Mouse (Mus musculus) bone marrow, adult 2 months (tissue): ENCODE measurements at regions not wholly inside any gene's neighbourhood (a gene's known extent, or its start where the extent isn't known, plus 50 kb on each side); places are given as distances from the start of the nearest gene placed in this dataset.

Experiments used
- H3K27ac ChIP-seq: fragments of 200-500 bp; 2 replicates; pipeline ENCODE4 v1.5.1; 2012; ENCODE audit warnings: low read depth, mild to moderate bottlenecking, control low read depth, inconsistent platforms, low read length; ENCODE audit not compliant: control insufficient read depth, poor library complexity, insufficient read depth
- H3K4me1 ChIP-seq: fragments of 200-500 bp; 2 replicates; pipeline ENCODE4 v1.6.1; 2011; ENCODE audit warnings: low read length; ENCODE audit not compliant: control insufficient read depth, insufficient read depth
- H3K4me3 ChIP-seq: fragments of 200-500 bp; replicated peaks from 2 replicates; pipeline ENCODE3; 2011; ENCODE audit warnings: mild to moderate bottlenecking, low read depth, low read length, control low read depth; ENCODE audit not compliant: control insufficient read depth
- CTCF ChIP-seq: fragments of 200-500 bp; IDR thresholded peaks from 2 replicates; pipeline ENCODE4 v1.5.1; 2011; ENCODE audit warnings: low read length, control low read depth; ENCODE audit not compliant: control insufficient read depth, insufficient read depth
- POLR2A ChIP-seq: fragments of 200-500 bp; IDR thresholded peaks from 2 replicates; pipeline ENCODE4 v1.6.1; 2011; ENCODE audit warnings: low read depth, mild to moderate bottlenecking, control low read depth, low read length, borderline replicate concordance; ENCODE audit not compliant: control insufficient read depth
- WGBS: fragments of 180-500 bp; shearing (Covaris S2); methylation state at CpG from one replicate; pipeline ENCODE4 v1.1.7; 2018; 5-methylcytosine and 5-hydroxymethylcytosine counted together

- H3K4me3 ChIP-seq: no peak overlapping the region
- no peak for TF ChIP-seq POLR2A
- TF ChIP-seq CTCF: no peak
- WGBS: 87% methylated on average over 3 of the region's 3 CpGs
- H3K4me1 ChIP-seq: no peaks in the 10 kb centered on the region
- no peak overlapping the region for H3K27ac ChIP-seq
Observed at GRCm38 (mm10) chr3:149239664-149240063, 249.3 kb upstream of the Adgrl2 start.

DNA sequence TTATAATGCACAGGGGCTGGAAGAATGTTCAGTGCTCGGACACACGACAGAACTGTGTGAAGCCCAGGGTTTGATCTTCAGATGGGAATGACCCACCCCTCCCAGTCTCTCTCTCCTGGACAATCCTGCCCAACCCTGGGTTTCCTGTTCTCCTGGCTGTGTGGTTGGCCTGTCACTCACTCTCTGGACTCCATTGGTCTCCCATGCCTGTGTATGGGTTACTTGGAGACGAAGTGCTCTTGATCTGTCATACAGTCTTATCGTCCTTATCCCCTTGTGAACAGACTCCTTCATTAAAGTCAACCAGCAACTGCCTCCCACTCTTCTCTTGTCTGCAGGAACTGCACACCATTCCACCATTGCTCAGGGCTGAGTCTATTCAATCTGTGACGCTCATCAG lies 247.7 kb upstream of the Adgrl2 start:
- H3K4me3 ChIP-seq: no peak overlapping the region
- TF ChIP-seq POLR2A (no peak), CTCF (no peak)
- no peak overlapping the region for H3K27ac ChIP-seq
- whole genome bisulfite sequencing: 87% methylated on average over 5 of the region's 5 CpGs
- H3K4me1 ChIP-seq: no peaks in the 10 kb centered on the region

GRCm38 (mm10) chr3:149235183-149235582 lies 244.8 kb upstream of the Adgrl2 start:
- Histone ChIP-seq H3K4me3 (no peak overlapping the region), H3K27ac (no peak overlapping the region), H3K4me1 (no peaks in the 10 kb centered on the region)
- 84% methylated on average over 3 of the region's 3 CpGs for WGBS
- TF ChIP-seq CTCF: no peak
- no peak for TF ChIP-seq POLR2A

DNA sequence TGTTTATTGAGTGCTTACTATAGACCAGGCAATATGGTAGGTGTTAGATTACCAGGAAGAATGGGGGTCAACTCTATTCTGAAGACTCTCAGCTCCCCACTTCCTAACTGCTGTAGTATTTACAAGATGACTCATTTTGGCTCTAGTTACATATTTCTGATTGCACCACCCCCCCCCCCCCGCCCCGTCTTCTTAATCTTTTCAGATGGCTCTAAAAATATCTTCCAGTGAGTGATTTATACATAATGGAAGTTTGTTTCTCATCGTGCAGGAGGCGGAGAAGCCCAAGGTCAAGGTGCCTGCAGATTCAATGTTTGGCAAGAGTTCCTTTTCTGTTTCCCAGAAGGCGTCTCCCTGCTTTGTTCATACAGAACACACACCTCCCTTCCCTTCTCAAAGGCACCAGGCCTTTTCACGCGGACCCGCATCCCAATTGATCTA lies 243.4 kb upstream of the Adgrl2 start:
- WGBS: 72% methylated on average over 8 of the region's 8 CpGs
- H3K27ac ChIP-seq: no peak overlapping the region
- H3K4me1 ChIP-seq: no peaks in the 10 kb centered on the region
- no peak overlapping the region for H3K4me3 ChIP-seq
- TF ChIP-seq POLR2A (no peak), CTCF (no peak)

DNA sequence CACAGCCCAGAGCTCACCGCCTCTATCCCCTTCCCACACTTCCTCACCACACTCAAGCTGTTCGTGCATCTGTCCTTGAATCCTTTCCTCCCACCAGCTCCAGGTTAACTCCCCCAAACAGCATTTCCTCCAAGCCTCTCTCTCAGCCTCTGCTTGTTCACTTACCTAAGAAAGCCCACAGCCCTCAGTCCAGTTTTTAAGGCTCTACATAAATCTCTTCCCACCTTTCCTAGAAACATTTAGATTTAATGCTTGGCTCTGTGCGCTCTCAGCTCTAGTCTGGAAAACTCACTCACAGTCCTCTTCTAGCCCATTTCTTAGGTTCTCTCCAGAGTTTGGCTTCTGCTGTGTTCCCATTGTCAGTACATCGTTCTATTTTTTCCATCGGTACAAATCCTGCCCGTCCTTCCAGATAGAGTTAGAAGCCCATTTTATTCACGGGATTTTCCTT lies 242.9 kb upstream of the Adgrl2 start:
- H3K27ac ChIP-seq: no peak overlapping the region
- H3K4me3 ChIP-seq: no peak overlapping the region
- WGBS: 81% methylated on average over 7 of the region's 7 CpGs
- H3K4me1 ChIP-seq: no peaks in the 10 kb centered on the region
- TF ChIP-seq POLR2A (no peak), CTCF (no peak)

GRCm38 (mm10) chr3:149231346-149231745 lies 241.0 kb upstream of the Adgrl2 start:
- WGBS: 49% methylated on average over 3 of the region's 3 CpGs
- H3K4me1 ChIP-seq: no peaks in the 10 kb centered on the region; the same call in 1 of the 2 replicates
- H3K4me3 ChIP-seq: no peak overlapping the region
- no peak for TF ChIP-seq POLR2A
- no peak for TF ChIP-seq CTCF
- H3K27ac ChIP-seq: no peak overlapping the region

DNA sequence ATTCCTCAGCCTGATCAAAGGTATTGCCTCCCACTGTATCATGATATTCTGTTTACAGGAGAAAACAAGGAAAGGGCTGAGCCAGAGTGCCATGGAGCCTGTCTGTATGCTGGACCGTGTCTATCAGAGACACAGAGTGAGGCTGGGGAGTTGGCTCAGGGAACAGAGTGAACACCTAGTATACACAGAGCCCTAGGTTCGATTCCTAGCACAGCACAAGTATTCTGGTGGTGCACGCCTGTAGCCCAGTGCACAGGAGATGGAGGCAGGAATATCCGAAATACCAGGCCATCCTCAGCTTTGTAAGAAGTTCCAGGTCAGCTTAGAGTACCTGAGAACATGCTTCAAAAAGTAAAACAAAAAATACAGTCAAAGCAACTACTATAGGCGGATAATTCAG lies 237.2 kb upstream of the Adgrl2 start:
- no peaks in the 10 kb centered on the region; the same call in 1 of the 2 replicates for H3K4me1 ChIP-seq
- TF ChIP-seq POLR2A (no peak), CTCF (no peak)
- no peak overlapping the region for H3K4me3 ChIP-seq
- no peak overlapping the region for H3K27ac ChIP-seq
- WGBS: 77% methylated on average over 5 of the region's 5 CpGs

GRCm38 (mm10) chr3:149226723-149227122 lies 236.4 kb upstream of the Adgrl2 start:
- H3K27ac ChIP-seq: no peak overlapping the region
- H3K4me3 ChIP-seq: no peak overlapping the region
- WGBS: 34% methylated on average over 4 of the region's 4 CpGs
- H3K4me1 ChIP-seq: no peaks in the 10 kb centered on the region; the same call in 1 of the 2 replicates
- TF ChIP-seq CTCF (no peak), POLR2A (no peak)

DNA sequence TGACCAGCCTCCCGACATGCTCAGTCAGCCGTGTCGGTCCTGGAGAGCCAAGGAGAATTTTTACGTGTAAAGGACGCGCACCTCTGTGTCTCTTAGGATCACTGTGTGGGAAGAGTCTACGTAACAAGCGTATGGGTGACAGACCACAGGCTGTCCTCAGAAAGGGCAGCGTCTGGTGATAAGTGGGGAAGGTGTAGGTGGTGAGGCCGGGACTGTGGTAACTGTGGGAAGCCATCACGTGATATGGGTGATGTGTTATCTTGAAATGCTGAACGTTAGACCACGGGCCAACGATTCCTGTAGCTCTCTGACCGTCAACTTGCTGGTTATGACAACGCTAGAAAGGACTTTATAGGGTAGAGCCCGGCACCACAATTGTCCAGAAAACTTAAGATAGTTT lies 235.3 kb upstream of the Adgrl2 start:
- Histone ChIP-seq H3K4me3 (no peak overlapping the region), H3K27ac (no peak overlapping the region), H3K4me1 (no peaks in the 10 kb centered on the region; the same call in 1 of the 2 replicates)
- WGBS: 14% methylated on average over 17 of the region's 17 CpGs
- TF ChIP-seq CTCF (no peak), POLR2A (no peak)
